Mouse (Mus musculus): ENCODE measurements around the gene Slc24a5.
"Not testable (repeated sequence)": the region's sequence is repeated elsewhere in the genome, so short reads cannot be mapped to it uniquely, and the experiment has no call there.

DNA sequence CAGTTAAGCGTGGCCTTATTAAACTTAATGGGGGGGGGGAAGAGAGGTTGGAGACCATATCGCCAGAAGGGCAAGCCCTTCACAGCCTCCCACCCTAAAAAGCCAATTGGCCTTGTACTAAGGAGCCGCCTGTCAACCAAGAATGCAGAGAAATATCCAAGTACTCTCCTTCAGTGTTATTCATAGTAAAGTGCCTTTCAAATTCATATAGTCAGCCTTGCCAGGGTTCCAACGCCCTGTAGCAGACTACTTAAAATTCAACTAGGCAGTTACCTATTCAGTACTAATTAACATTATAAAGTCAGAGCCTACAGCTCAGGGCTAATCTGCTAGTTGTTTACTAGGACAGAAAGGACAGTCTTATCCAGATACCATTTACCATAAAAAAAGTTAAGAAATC, 38.6 kb downstream of the Slc24a5 start:
- not testable (repeated sequence) for TF ChIP-seq USF1 (IDR thresholded peaks at IDR 0.05; ENCODE audit: low read depth, low read length); ELF1 (IDR thresholded peaks at IDR 0.05; ENCODE audit: low read depth, low read length); NRF1 (IDR thresholded peaks at IDR 0.05; ENCODE audit: insufficient read depth, low read depth, low read length, poor library complexity, severe bottlenecking); POLR2A (IDR thresholded peaks at IDR 0.05; ENCODE audit: control insufficient read depth in 1 of 2, insufficient read depth in 1 of 2, low read depth in 1 of 2, low read length in 2 of 2, poor library complexity in 1 of 2); MAFK (IDR thresholded peaks at IDR 0.05; ENCODE audit: borderline replicate concordance, low read depth, low read length); RAD21 (IDR thresholded peaks at IDR 0.05; ENCODE audit: low read depth, low read length); MAZ (IDR thresholded peaks at IDR 0.05; ENCODE audit: low read depth, low read length); TCF12 (IDR thresholded peaks at IDR 0.05; ENCODE audit: low read depth, low read length); BHLHE40 (IDR thresholded peaks at IDR 0.05; ENCODE audit: borderline replicate concordance, low read depth, low read length); E2F4 (IDR thresholded peaks at IDR 0.05; ENCODE audit: borderline replicate concordance, low read depth, low read length); MAX (IDR thresholded peaks at IDR 0.05; ENCODE audit: low read length)

Data from MEL (cell line).